Mouse (Mus musculus): ENCODE results near the gene Lekr1. TPM values are rescaled to one million over a fixed set of nuclear protein-coding genes. Genes with fewer than 3 reads are reported as not detected.

The Lekr1 gene
- total and polyA plus RNA-seq, 2 experiments from 2014 or later: 5.6 to 9.1 TPM

- no peaks in the 10 kb centered on the region for H3K9me3 ChIP-seq (replicated peaks; ENCODE audit: control insufficient read depth, low read length)
- 79% methylated on average over 6 of the region's 6 CpGs for WGBS
- H3K4me3 ChIP-seq (ENCODE audit: low read depth, low read length): no peak overlapping the region
- no peaks in the 10 kb centered on the region for H3K36me3 ChIP-seq (replicated peaks; ENCODE audit: control insufficient read depth, insufficient read depth, low read length)
- H3K9ac ChIP-seq (replicated peaks; ENCODE audit: low read depth, low read length): no peak overlapping the region
- no peak overlapping the region for H3K4me2 ChIP-seq (ENCODE audit: low read depth, low read length)
- DNase-seq (ENCODE audit: low spot score): no peak
- ATAC-seq (ENCODE audit: insufficient read depth, low read depth): no peak
- H3K27me3 ChIP-seq (ENCODE audit: control insufficient read depth, insufficient read depth, low read length): no peaks in the 10 kb centered on the region
- H3K4me1 ChIP-seq (ENCODE audit: control insufficient read depth, insufficient read depth): peaks cover 9% of the 10 kb centered on the region
- TF ChIP-seq CTCF (IDR thresholded peaks at IDR 0.05; ENCODE audit: low read depth) (no peak), EP300 (IDR thresholded peaks at IDR 0.05; ENCODE audit: low read depth) (no peak)
- no peak overlapping the region for H3K27ac ChIP-seq (ENCODE audit: low read depth)
Measured at GRCm38 (mm10) chr3:65859750-65860149, 193.7 kb downstream of the Lekr1 start.

GRCm38 (mm10) chr3:65860903-65861302 lies 194.9 kb downstream of the Lekr1 start:
- H3K4me3 ChIP-seq (ENCODE audit: low read depth, low read length): no peak overlapping the region
- ATAC-seq (ENCODE audit: insufficient read depth, low read depth) (no peak), DNase-seq (ENCODE audit: low spot score) (no peak)
- H3K9ac ChIP-seq (replicated peaks; ENCODE audit: low read depth, low read length): no peak overlapping the region
- no peaks in the 10 kb centered on the region for H3K9me3 ChIP-seq (replicated peaks; ENCODE audit: control insufficient read depth, low read length)
- H3K36me3 ChIP-seq (replicated peaks; ENCODE audit: control insufficient read depth, insufficient read depth, low read length): no peaks in the 10 kb centered on the region
- TF ChIP-seq EP300 (IDR thresholded peaks at IDR 0.05; ENCODE audit: low read depth) (no peak), CTCF (IDR thresholded peaks at IDR 0.05; ENCODE audit: low read depth) (no peak)
- 60% methylated on average over 4 of the region's 4 CpGs for WGBS
- H3K4me2 ChIP-seq (ENCODE audit: low read depth, low read length): no peak overlapping the region
- H3K4me1 ChIP-seq (ENCODE audit: control insufficient read depth, insufficient read depth): peaks cover 9% of the 10 kb centered on the region
- H3K27me3 ChIP-seq (ENCODE audit: control insufficient read depth, insufficient read depth, low read length): no peaks in the 10 kb centered on the region
- H3K27ac ChIP-seq (ENCODE audit: low read depth): no peak overlapping the region

GRCm38 (mm10) chr3:65861471-65861881 lies 195.4 kb downstream of the Lekr1 start:
- no peaks in the 10 kb centered on the region for H3K27me3 ChIP-seq (ENCODE audit: control insufficient read depth, insufficient read depth, low read length)
- DNase-seq (ENCODE audit: low spot score): no peak
- ATAC-seq (ENCODE audit: insufficient read depth, low read depth): no peak
- H3K4me1 ChIP-seq (ENCODE audit: control insufficient read depth, insufficient read depth): peaks cover 9% of the 10 kb centered on the region
- no peak overlapping the region for H3K4me3 ChIP-seq (ENCODE audit: low read depth, low read length)
- WGBS: 27% methylated on average over 6 of the region's 6 CpGs
- no peaks in the 10 kb centered on the region for H3K9me3 ChIP-seq (replicated peaks; ENCODE audit: control insufficient read depth, low read length)
- no peak overlapping the region for H3K9ac ChIP-seq (replicated peaks; ENCODE audit: low read depth, low read length)
- TF ChIP-seq CTCF (IDR thresholded peaks at IDR 0.05; ENCODE audit: low read depth) (no peak), EP300 (IDR thresholded peaks at IDR 0.05; ENCODE audit: low read depth) (no peak)
- no peak overlapping the region for H3K27ac ChIP-seq (ENCODE audit: low read depth)
- H3K36me3 ChIP-seq (replicated peaks; ENCODE audit: control insufficient read depth, insufficient read depth, low read length): no peaks in the 10 kb centered on the region
- H3K4me2 ChIP-seq (ENCODE audit: low read depth, low read length): no peak overlapping the region

- H3K4me2 ChIP-seq (ENCODE audit: low read depth, low read length): peak overlapping the region; percentile 54
- ATAC-seq (ENCODE audit: insufficient read depth, low read depth) (peak; percentile 81), DNase-seq (ENCODE audit: low spot score) (peak; percentile 90)
- no peaks in the 10 kb centered on the region for H3K36me3 ChIP-seq (replicated peaks; ENCODE audit: control insufficient read depth, insufficient read depth, low read length)
- peaks cover 9% of the 10 kb centered on the region for H3K4me1 ChIP-seq (ENCODE audit: control insufficient read depth, insufficient read depth)
- 4% methylated on average over 11 of the region's 11 CpGs for WGBS
- TF ChIP-seq EP300 (IDR thresholded peaks at IDR 0.05; ENCODE audit: low read depth) (no peak), CTCF (IDR thresholded peaks at IDR 0.05; ENCODE audit: low read depth) (peak; percentile 98)
- no peaks in the 10 kb centered on the region for H3K27me3 ChIP-seq (ENCODE audit: control insufficient read depth, insufficient read depth, low read length)
- H3K9me3 ChIP-seq (replicated peaks; ENCODE audit: control insufficient read depth, low read length): no peaks in the 10 kb centered on the region
- peak overlapping the region; percentile 28; the same call in 1 of the 2 replicates for H3K27ac ChIP-seq (ENCODE audit: low read depth)
- peak overlapping the region; percentile 28 for H3K4me3 ChIP-seq (ENCODE audit: low read depth, low read length)
- peak overlapping the region; percentile 28; the same call in 1 of the 2 replicates for H3K9ac ChIP-seq (replicated peaks; ENCODE audit: low read depth, low read length)
Measured at GRCm38 (mm10) chr3:65863297-65863696, 197.3 kb downstream of the Lekr1 start.

- H3K4me1 ChIP-seq (ENCODE audit: control insufficient read depth, insufficient read depth): peaks cover 10% of the 10 kb centered on the region
- peak; percentile 50; the same call in 1 of the 2 replicates for ATAC-seq (ENCODE audit: insufficient read depth, low read depth)
- peak overlapping the region; percentile 28 for H3K4me3 ChIP-seq (ENCODE audit: low read depth, low read length)
- H3K4me2 ChIP-seq (ENCODE audit: low read depth, low read length): peak overlapping the region; percentile 54
- TF ChIP-seq CTCF (IDR thresholded peaks at IDR 0.05; ENCODE audit: low read depth): no peak
- TF ChIP-seq EP300 (IDR thresholded peaks at IDR 0.05; ENCODE audit: low read depth): no peak
- H3K27ac ChIP-seq (ENCODE audit: low read depth): peak overlapping the region; percentile 28; the same call in 1 of the 2 replicates
- H3K27me3 ChIP-seq (ENCODE audit: control insufficient read depth, insufficient read depth, low read length): no peaks in the 10 kb centered on the region
- H3K9ac ChIP-seq (replicated peaks; ENCODE audit: low read depth, low read length): peak overlapping the region; percentile 28; the same call in 1 of the 2 replicates
- no peaks in the 10 kb centered on the region for H3K36me3 ChIP-seq (replicated peaks; ENCODE audit: control insufficient read depth, insufficient read depth, low read length)
- DNase-seq (ENCODE audit: low spot score): no peak
- 37% methylated on average over 16 of the region's 16 CpGs for WGBS
- no peaks in the 10 kb centered on the region for H3K9me3 ChIP-seq (replicated peaks; ENCODE audit: control insufficient read depth, low read length)
Measured at GRCm38 (mm10) chr3:65863762-65864377, 197.8 kb downstream of the Lekr1 start.

GRCm38 (mm10) chr3:65868931-65869330 lies 202.9 kb downstream of the Lekr1 start:
- WGBS: 51% methylated on average over 8 of the region's 8 CpGs
- H3K9ac ChIP-seq (replicated peaks; ENCODE audit: low read depth, low read length): no peak overlapping the region
- DNase-seq (ENCODE audit: low spot score) (no peak), ATAC-seq (ENCODE audit: insufficient read depth, low read depth) (no peak)
- no peaks in the 10 kb centered on the region for H3K9me3 ChIP-seq (replicated peaks; ENCODE audit: control insufficient read depth, low read length)
- no peaks in the 10 kb centered on the region for H3K36me3 ChIP-seq (replicated peaks; ENCODE audit: control insufficient read depth, insufficient read depth, low read length)
- H3K27me3 ChIP-seq (ENCODE audit: control insufficient read depth, insufficient read depth, low read length): no peaks in the 10 kb centered on the region
- H3K27ac ChIP-seq (ENCODE audit: low read depth): peak overlapping the region; percentile 2; the same call in 1 of the 2 replicates
- no peak overlapping the region for H3K4me2 ChIP-seq (ENCODE audit: low read depth, low read length)
- peaks cover 35% of the 10 kb centered on the region for H3K4me1 ChIP-seq (ENCODE audit: control insufficient read depth, insufficient read depth)
- H3K4me3 ChIP-seq (ENCODE audit: low read depth, low read length): no peak overlapping the region
- no peak for TF ChIP-seq CTCF (IDR thresholded peaks at IDR 0.05; ENCODE audit: low read depth)
- TF ChIP-seq EP300 (IDR thresholded peaks at IDR 0.05; ENCODE audit: low read depth): no peak

Measured in heart, postnatal 0 days (tissue).